Mouse (Mus musculus): Measurements from ENCODE around the gene Tmbim6. TPM values are rescaled to one million over a fixed set of nuclear protein-coding genes. Genes with fewer than 3 reads are reported as not detected.

Tmbim6 gene
- polyA plus RNA-seq, 1 experiment: 372 TPM

- H3K4me3 ChIP-seq (ENCODE audit: insufficient read depth, poor library complexity, severe bottlenecking): peak overlapping the region; percentile 69
- H3ac ChIP-seq (ENCODE audit: control insufficient read depth, insufficient read length, low read depth): peak overlapping the region; percentile 96
- TF ChIP-seq MYOD1 (IDR thresholded peaks at IDR 0.05; ENCODE audit: control insufficient read depth, insufficient read length, low read depth) (no peak), FOSL1 (IDR thresholded peaks at IDR 0.05; ENCODE audit: insufficient read depth, low read length, poor library complexity, severe bottlenecking) (peak; percentile 81), MAX (IDR thresholded peaks at IDR 0.05) (peak; percentile 71), MYOG (IDR thresholded peaks at IDR 0.05; ENCODE audit: control insufficient read depth, extremely low read depth, insufficient read length) (no peak), CEBPB (IDR thresholded peaks at IDR 0.05; ENCODE audit: low read depth) (peak; percentile 10), USF1 (IDR thresholded peaks at IDR 0.05; ENCODE audit: low read depth) (peak; percentile 68), CTCF (IDR thresholded peaks at IDR 0.05; ENCODE audit: control insufficient read depth, insufficient read depth, insufficient read length) (no peak)
- H3K27me3 ChIP-seq (ENCODE audit: control insufficient read depth, insufficient read depth, insufficient read length): no peaks in the 10 kb centered on the region
- H3K36me3 ChIP-seq (ENCODE audit: control insufficient read depth, insufficient read depth): peaks cover 3% of the 10 kb centered on the region
- H3K79me3 ChIP-seq (ENCODE audit: low read depth): peaks cover 55% of the 10 kb centered on the region
- H3K79me2 ChIP-seq (ENCODE audit: control insufficient read depth, insufficient read depth): peaks cover 65% of the 10 kb centered on the region
These were observed 24.0 kb upstream of the Tmbim6 start for GRCm38 (mm10) chr15:99368583-99369266.

GRCm38 (mm10) chr15:99369391-99370171 is 23.1 kb upstream of the Tmbim6 start:
- Histone ChIP-seq H3K27me3 (ENCODE audit: control insufficient read depth, insufficient read depth, insufficient read length) (no peaks in the 10 kb centered on the region), H3K4me3 (ENCODE audit: insufficient read depth, poor library complexity, severe bottlenecking) (peak overlapping the region; percentile 69), H3K79me3 (ENCODE audit: low read depth) (peaks cover 47% of the 10 kb centered on the region), H3K79me2 (ENCODE audit: control insufficient read depth, insufficient read depth) (peaks cover 57% of the 10 kb centered on the region), H3K36me3 (ENCODE audit: control insufficient read depth, insufficient read depth) (peaks cover 3% of the 10 kb centered on the region), H3ac (ENCODE audit: control insufficient read depth, insufficient read length, low read depth) (peak overlapping the region; percentile 96)
- TF ChIP-seq CEBPB (IDR thresholded peaks at IDR 0.05; ENCODE audit: low read depth) (no peak), USF1 (IDR thresholded peaks at IDR 0.05; ENCODE audit: low read depth) (no peak), FOSL1 (IDR thresholded peaks at IDR 0.05; ENCODE audit: insufficient read depth, low read length, poor library complexity, severe bottlenecking) (no peak), MYOG (IDR thresholded peaks at IDR 0.05; ENCODE audit: control insufficient read depth, extremely low read depth, insufficient read length) (no peak), MYOD1 (IDR thresholded peaks at IDR 0.05; ENCODE audit: control insufficient read depth, insufficient read length, low read depth) (no peak), CTCF (IDR thresholded peaks at IDR 0.05; ENCODE audit: control insufficient read depth, insufficient read depth, insufficient read length) (no peak), MAX (IDR thresholded peaks at IDR 0.05) (no peak)

- peaks cover 41% of the 10 kb centered on the region for H3K79me3 ChIP-seq (ENCODE audit: low read depth)
- TF ChIP-seq MAX (IDR thresholded peaks at IDR 0.05): peak; percentile 94
- peak; percentile 97 for TF ChIP-seq CTCF (IDR thresholded peaks at IDR 0.05; ENCODE audit: control insufficient read depth, insufficient read depth, insufficient read length)
- no peak for TF ChIP-seq USF1 (IDR thresholded peaks at IDR 0.05; ENCODE audit: low read depth)
- H3K79me2 ChIP-seq (ENCODE audit: control insufficient read depth, insufficient read depth): peaks cover 50% of the 10 kb centered on the region
- H3ac ChIP-seq (ENCODE audit: control insufficient read depth, insufficient read length, low read depth): peak within 1 kb of the TSS; percentile 96
- H3K36me3 ChIP-seq (ENCODE audit: control insufficient read depth, insufficient read depth): peaks cover 3% of the 10 kb centered on the region
- peak within 1 kb of the TSS; percentile 69 for H3K4me3 ChIP-seq (ENCODE audit: insufficient read depth, poor library complexity, severe bottlenecking)
- H3K27me3 ChIP-seq (ENCODE audit: control insufficient read depth, insufficient read depth, insufficient read length): no peaks in the 10 kb centered on the region
These were observed 22.4 kb upstream of the Tmbim6 start, which contains the start of gene Fmnl3 for GRCm38 (mm10) chr15:99370259-99370691. Gene Fmnl3 (minus strand): TSS chr15:99370482.

- Histone ChIP-seq H3K4me3 (ENCODE audit: insufficient read depth, poor library complexity, severe bottlenecking) (no peak overlapping the region), H3ac (ENCODE audit: control insufficient read depth, insufficient read length, low read depth) (no peak overlapping the region), H3K36me3 (ENCODE audit: control insufficient read depth, insufficient read depth) (no peaks in the 10 kb centered on the region), H3K79me3 (ENCODE audit: low read depth) (peaks cover 27% of the 10 kb centered on the region), H3K27me3 (ENCODE audit: control insufficient read depth, insufficient read depth, insufficient read length) (no peaks in the 10 kb centered on the region), H3K79me2 (ENCODE audit: control insufficient read depth, insufficient read depth) (peaks cover 35% of the 10 kb centered on the region)
- TF ChIP-seq CEBPB (IDR thresholded peaks at IDR 0.05; ENCODE audit: low read depth) (no peak), CTCF (IDR thresholded peaks at IDR 0.05; ENCODE audit: control insufficient read depth, insufficient read depth, insufficient read length) (no peak), MAX (IDR thresholded peaks at IDR 0.05) (no peak), MYOG (IDR thresholded peaks at IDR 0.05; ENCODE audit: control insufficient read depth, extremely low read depth, insufficient read length) (no peak), MYOD1 (IDR thresholded peaks at IDR 0.05; ENCODE audit: control insufficient read depth, insufficient read length, low read depth) (peak; percentile 29)
These were observed 20.9 kb upstream of the Tmbim6 start for GRCm38 (mm10) chr15:99371526-99372340.

- H3ac ChIP-seq (ENCODE audit: control insufficient read depth, insufficient read length, low read depth): no peak overlapping the region
- no peaks in the 10 kb centered on the region for H3K27me3 ChIP-seq (ENCODE audit: control insufficient read depth, insufficient read depth, insufficient read length)
- H3K36me3 ChIP-seq (ENCODE audit: control insufficient read depth, insufficient read depth): no peaks in the 10 kb centered on the region
- TF ChIP-seq USF1 (IDR thresholded peaks at IDR 0.05; ENCODE audit: low read depth) (no peak), MYOG (IDR thresholded peaks at IDR 0.05; ENCODE audit: control insufficient read depth, extremely low read depth, insufficient read length) (no peak), MYOD1 (IDR thresholded peaks at IDR 0.05; ENCODE audit: control insufficient read depth, insufficient read length, low read depth) (no peak), CTCF (IDR thresholded peaks at IDR 0.05; ENCODE audit: control insufficient read depth, insufficient read depth, insufficient read length) (no peak), FOSL1 (IDR thresholded peaks at IDR 0.05; ENCODE audit: insufficient read depth, low read length, poor library complexity, severe bottlenecking) (no peak), MAX (IDR thresholded peaks at IDR 0.05) (no peak), CEBPB (IDR thresholded peaks at IDR 0.05; ENCODE audit: low read depth) (no peak)
- H3K79me2 ChIP-seq (ENCODE audit: control insufficient read depth, insufficient read depth): peaks cover 25% of the 10 kb centered on the region
- H3K4me3 ChIP-seq (ENCODE audit: insufficient read depth, poor library complexity, severe bottlenecking): no peak overlapping the region
- H3K79me3 ChIP-seq (ENCODE audit: low read depth): peaks cover 19% of the 10 kb centered on the region
These were observed 19.9 kb upstream of the Tmbim6 start for GRCm38 (mm10) chr15:99372761-99373160.
